Mouse (Mus musculus): Measurements from ENCODE around the gene Snx20.

DNA sequence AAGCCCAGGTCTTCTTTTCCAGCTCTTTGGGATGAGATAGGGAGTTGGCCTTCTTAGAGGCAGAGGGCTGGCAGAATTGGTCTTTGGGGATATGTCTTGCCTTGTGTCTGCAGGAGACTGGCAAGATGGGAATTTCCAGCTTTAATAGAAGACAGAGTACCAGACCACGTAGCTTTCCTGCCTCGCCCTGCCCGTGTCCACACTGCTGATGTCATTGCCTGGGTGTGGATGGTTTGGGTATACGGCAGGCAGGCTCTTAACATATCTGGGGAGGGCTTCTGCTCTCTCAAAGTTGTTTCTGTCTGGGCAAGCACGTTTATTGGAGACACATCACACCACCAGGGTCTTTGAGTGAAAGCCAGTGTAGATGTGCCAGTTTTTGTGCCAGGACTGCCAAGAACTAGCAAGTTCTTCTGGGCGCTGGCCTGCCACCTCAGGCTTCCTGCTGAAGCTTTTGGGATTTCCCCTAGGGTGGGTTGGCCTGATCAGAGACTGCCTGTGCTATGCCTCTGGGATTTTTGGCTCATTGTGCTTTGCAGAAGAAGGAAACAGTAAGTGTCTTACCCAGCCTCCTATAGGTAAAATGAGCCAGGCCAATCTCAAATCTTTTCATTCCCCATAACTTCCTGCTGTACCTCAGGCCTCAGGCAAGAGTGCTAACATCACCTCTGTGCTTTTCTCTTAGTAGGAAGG is 14.2 kb upstream of the Snx20 start:
- no peak for TF ChIP-seq EP300 (IDR thresholded peaks at IDR 0.05)
- TF ChIP-seq CTCF (IDR thresholded peaks at IDR 0.05): no peak

Data from lung, postnatal 0 days (tissue).